Mouse (Mus musculus) liver, embryonic 15.5 days (tissue): ENCODE measurements around the gene Bag3. TPM values are rescaled to one million over a fixed set of nuclear protein-coding genes. Genes with fewer than 3 reads are reported as not detected.

ENCODE experiments used
- ATAC-seq: fragments of 200-750 bp; cut with Nextera tagmentation; 2 replicates; pipeline ENCODE4 v1.8.0; 2017; ENCODE audit warnings: moderate number of reproducible peaks, mild to moderate bottlenecking, moderate library complexity; ENCODE audit not compliant: insufficient read depth
- H3K27ac ChIP-seq: fragments of 300-500 bp; sonication (generic); replicated peaks from 2 replicates; pipeline ENCODE4 v1.5.1; 2015; ENCODE audit warnings: mild to moderate bottlenecking, inconsistent platforms
- H3K27me3 ChIP-seq: fragments of 300-500 bp; sonication (generic); 2 replicates; pipeline ENCODE4 v1.6.1; 2015; ENCODE audit warnings: mild to moderate bottlenecking, inconsistent platforms
- H3K36me3 ChIP-seq: fragments of 300-500 bp; sonication (generic); replicated peaks from 2 replicates; pipeline ENCODE4 v1.6.1; 2015; ENCODE audit warnings: moderate library complexity, mild to moderate bottlenecking, inconsistent platforms
- H3K4me1 ChIP-seq: fragments of 300-500 bp; sonication (generic); replicated peaks from 2 replicates; pipeline ENCODE4 v1.6.1; 2015; ENCODE audit warnings: inconsistent platforms
- H3K4me2 ChIP-seq: fragments of 300-500 bp; sonication (generic); 2 replicates; pipeline ENCODE4 v1.6.1; 2015; ENCODE audit warnings: moderate library complexity, mild to moderate bottlenecking, inconsistent platforms
- H3K4me3 ChIP-seq: fragments of 300-500 bp; sonication (generic); replicated peaks from 2 replicates; pipeline ENCODE4 v1.5.1; 2015; ENCODE audit warnings: mild to moderate bottlenecking, inconsistent platforms
- H3K9ac ChIP-seq: fragments of 300-500 bp; sonication (generic); 2 replicates; pipeline ENCODE4 v1.6.1; 2015; ENCODE audit warnings: moderate library complexity, mild to moderate bottlenecking, inconsistent platforms
- H3K9me3 ChIP-seq: fragments of 300-500 bp; sonication (generic); replicated peaks from 2 replicates; pipeline ENCODE4 v1.6.1; 2016; ENCODE audit warnings: inconsistent platforms
- WGBS: fragments of 180-500 bp; shearing (Covaris S2); methylation state at CpG from one replicate; pipeline ENCODE4 v1.1.7; 2015; ENCODE audit warnings: mixed read lengths; ENCODE audit not compliant: insufficient replicate concordance; 5-methylcytosine and 5-hydroxymethylcytosine counted together
- polyA plus RNA-seq: library from polyadenylated mRNA; unstranded; fragments of >200 nt; fragmentation: Nextera tagmentation; extraction: Ambion mirVana; gene quantifications from 2 replicates; pipeline ENCODE4 v1.2.1, GENCODE M21; 2015

Gene Bag3
- polyA plus RNA-seq, 1 experiment from 2014 or later, result 2.6 TPM

GRCm38 (mm10) chr7:128523962-128524581 lies 656 bp downstream of the Bag3 start:
- H3K4me3 ChIP-seq, result peak overlapping the region; percentile 71

GRCm38 (mm10) chr7:128524641-128525040 lies 1.2 kb downstream of the Bag3 start:
- WGBS, result 75% methylated on average over 3 of the region's 3 CpGs
- no peak for ATAC-seq
- Histone ChIP-seq H3K4me3 (peak overlapping the region; percentile 71), H3K9ac (peak overlapping the region; percentile 75; the same call in 1 of the 2 replicates), H3K36me3 (no peaks in the 10 kb centered on the region), H3K27ac (peak overlapping the region; percentile 86), H3K9me3 (no peaks in the 10 kb centered on the region), H3K4me2 (peak overlapping the region; percentile 93), H3K4me1 (peaks cover 50% of the 10 kb centered on the region), H3K27me3 (peaks cover 16% of the 10 kb centered on the region)

More at GRCm38 (mm10) chr7:128523962-128524581, 656 bp downstream of the Bag3 start:
- H3K27ac ChIP-seq, result peak overlapping the region; percentile 86
- no peaks in the 10 kb centered on the region for H3K36me3 ChIP-seq
- peaks cover 20% of the 10 kb centered on the region for H3K27me3 ChIP-seq
- H3K4me2 ChIP-seq, result peak overlapping the region; percentile 93
- no peaks in the 10 kb centered on the region for H3K9me3 ChIP-seq
- H3K9ac ChIP-seq, result peak overlapping the region; percentile 75
- H3K4me1 ChIP-seq, result peaks cover 45% of the 10 kb centered on the region
- ATAC-seq, result peak; percentile 74
- WGBS, result 1% methylated on average over 51 of the region's 51 CpGs

GRCm38 (mm10) chr7:128526611-128527010 lies 3.2 kb downstream of the Bag3 start:
- Histone ChIP-seq H3K36me3 (no peaks in the 10 kb centered on the region), H3K4me1 (peaks cover 61% of the 10 kb centered on the region), H3K9ac (no peak overlapping the region), H3K9me3 (no peaks in the 10 kb centered on the region), H3K4me3 (no peak overlapping the region), H3K27ac (no peak overlapping the region), H3K4me2 (no peak overlapping the region), H3K27me3 (peaks cover 7% of the 10 kb centered on the region)
- no peak for ATAC-seq
- 47% methylated on average over 6 of the region's 6 CpGs for WGBS

- Histone ChIP-seq H3K4me1 (peaks cover 64% of the 10 kb centered on the region), H3K27ac (no peak overlapping the region)
Measured at GRCm38 (mm10) chr7:128528596-128528995, 5.2 kb downstream of the Bag3 start.

GRCm38 (mm10) chr7:128529126-128529525 lies 5.7 kb downstream of the Bag3 start:
- WGBS, result 44% methylated on average over 6 of the region's 6 CpGs
- Histone ChIP-seq H3K9ac (no peak overlapping the region), H3K4me2 (no peak overlapping the region), H3K27me3 (no peaks in the 10 kb centered on the region), H3K9me3 (no peaks in the 10 kb centered on the region), H3K4me3 (no peak overlapping the region), H3K27ac (no peak overlapping the region), H3K36me3 (no peaks in the 10 kb centered on the region), H3K4me1 (peaks cover 58% of the 10 kb centered on the region)
- no peak for ATAC-seq

More at GRCm38 (mm10) chr7:128528596-128528995, 5.2 kb downstream of the Bag3 start:
- Histone ChIP-seq H3K36me3 (no peaks in the 10 kb centered on the region), H3K27me3 (no peaks in the 10 kb centered on the region), H3K9me3 (no peaks in the 10 kb centered on the region), H3K4me2 (no peak overlapping the region), H3K4me3 (no peak overlapping the region), H3K9ac (no peak overlapping the region)
- ATAC-seq, result no peak
- 76% methylated on average over 9 of the region's 9 CpGs for WGBS

GRCm38 (mm10) chr7:128529574-128530051 lies 6.2 kb downstream of the Bag3 start:
- H3K36me3 ChIP-seq, result no peaks in the 10 kb centered on the region
- peaks cover 58% of the 10 kb centered on the region for H3K4me1 ChIP-seq
- H3K9ac ChIP-seq, result no peak overlapping the region
- no peak overlapping the region for H3K27ac ChIP-seq
- no peak for ATAC-seq
- no peaks in the 10 kb centered on the region for H3K27me3 ChIP-seq
- no peak overlapping the region for H3K4me2 ChIP-seq
- H3K9me3 ChIP-seq, result no peaks in the 10 kb centered on the region
- no peak overlapping the region for H3K4me3 ChIP-seq
- 48% methylated on average over 14 of the region's 14 CpGs for WGBS

- Histone ChIP-seq H3K4me3 (no peak overlapping the region), H3K9me3 (no peaks in the 10 kb centered on the region), H3K9ac (no peak overlapping the region), H3K4me2 (no peak overlapping the region), H3K4me1 (peaks cover 60% of the 10 kb centered on the region), H3K27ac (no peak overlapping the region), H3K36me3 (no peaks in the 10 kb centered on the region), H3K27me3 (no peaks in the 10 kb centered on the region)
- ATAC-seq, result no peak
- 67% methylated on average over 11 of the region's 11 CpGs for WGBS
Measured at GRCm38 (mm10) chr7:128531031-128531430, 7.6 kb downstream of the Bag3 start.

GRCm38 (mm10) chr7:128531929-128532328 lies 8.5 kb downstream of the Bag3 start:
- no peaks in the 10 kb centered on the region for H3K36me3 ChIP-seq
- no peaks in the 10 kb centered on the region for H3K9me3 ChIP-seq
- H3K27me3 ChIP-seq, result no peaks in the 10 kb centered on the region
- no peak overlapping the region for H3K4me2 ChIP-seq
- ATAC-seq, result no peak
- H3K27ac ChIP-seq, result no peak overlapping the region
- H3K4me1 ChIP-seq, result peaks cover 62% of the 10 kb centered on the region
- no peak overlapping the region for H3K9ac ChIP-seq
- 58% methylated on average over 6 of the region's 6 CpGs for WGBS
- H3K4me3 ChIP-seq, result no peak overlapping the region

- 72% methylated on average over 6 of the region's 6 CpGs for WGBS
- Histone ChIP-seq H3K4me3 (no peak overlapping the region), H3K27ac (no peak overlapping the region)
Measured at GRCm38 (mm10) chr7:128532441-128533166, 9.2 kb downstream of the Bag3 start.

GRCm38 (mm10) chr7:128534984-128535491 lies 11.6 kb downstream of the Bag3 start:
- H3K4me2 ChIP-seq, result no peak overlapping the region
- 0 out of 2 replicates have a peak, but pooled peaks cover 2% of the 10 kb centered on the region for H3K36me3 ChIP-seq
- H3K9me3 ChIP-seq, result no peaks in the 10 kb centered on the region
- no peak overlapping the region for H3K9ac ChIP-seq
- no peak overlapping the region for H3K4me3 ChIP-seq
- 39% methylated on average over 5 of the region's 5 CpGs for WGBS
- ATAC-seq, result no peak
- no peak overlapping the region for H3K27ac ChIP-seq
- peaks cover 63% of the 10 kb centered on the region for H3K4me1 ChIP-seq
- no peaks in the 10 kb centered on the region for H3K27me3 ChIP-seq

More at GRCm38 (mm10) chr7:128532441-128533166, 9.2 kb downstream of the Bag3 start:
- H3K9ac ChIP-seq, result no peak overlapping the region
- H3K4me1 ChIP-seq, result peaks cover 68% of the 10 kb centered on the region
- H3K9me3 ChIP-seq, result no peaks in the 10 kb centered on the region
- no peaks in the 10 kb centered on the region for H3K27me3 ChIP-seq
- no peak overlapping the region for H3K4me2 ChIP-seq
- no peaks in the 10 kb centered on the region for H3K36me3 ChIP-seq
- ATAC-seq, result no peak

- no peak overlapping the region for H3K9ac ChIP-seq
- H3K27me3 ChIP-seq, result no peaks in the 10 kb centered on the region
- no peak overlapping the region for H3K27ac ChIP-seq
- ATAC-seq, result no peak
- WGBS, result 19% methylated on average over 3 of the region's 3 CpGs
- no peak overlapping the region for H3K4me3 ChIP-seq
- no peak overlapping the region for H3K4me2 ChIP-seq
- 0 out of 2 replicates have a peak, but pooled peaks cover 6% of the 10 kb centered on the region for H3K36me3 ChIP-seq
- H3K9me3 ChIP-seq, result no peaks in the 10 kb centered on the region
- peaks cover 58% of the 10 kb centered on the region for H3K4me1 ChIP-seq
Measured at GRCm38 (mm10) chr7:128536074-128536473, 12.7 kb downstream of the Bag3 start.
